Mouse (Mus musculus): ENCODE results near the gene Pde7b.

Gene Pde7b

DNA sequence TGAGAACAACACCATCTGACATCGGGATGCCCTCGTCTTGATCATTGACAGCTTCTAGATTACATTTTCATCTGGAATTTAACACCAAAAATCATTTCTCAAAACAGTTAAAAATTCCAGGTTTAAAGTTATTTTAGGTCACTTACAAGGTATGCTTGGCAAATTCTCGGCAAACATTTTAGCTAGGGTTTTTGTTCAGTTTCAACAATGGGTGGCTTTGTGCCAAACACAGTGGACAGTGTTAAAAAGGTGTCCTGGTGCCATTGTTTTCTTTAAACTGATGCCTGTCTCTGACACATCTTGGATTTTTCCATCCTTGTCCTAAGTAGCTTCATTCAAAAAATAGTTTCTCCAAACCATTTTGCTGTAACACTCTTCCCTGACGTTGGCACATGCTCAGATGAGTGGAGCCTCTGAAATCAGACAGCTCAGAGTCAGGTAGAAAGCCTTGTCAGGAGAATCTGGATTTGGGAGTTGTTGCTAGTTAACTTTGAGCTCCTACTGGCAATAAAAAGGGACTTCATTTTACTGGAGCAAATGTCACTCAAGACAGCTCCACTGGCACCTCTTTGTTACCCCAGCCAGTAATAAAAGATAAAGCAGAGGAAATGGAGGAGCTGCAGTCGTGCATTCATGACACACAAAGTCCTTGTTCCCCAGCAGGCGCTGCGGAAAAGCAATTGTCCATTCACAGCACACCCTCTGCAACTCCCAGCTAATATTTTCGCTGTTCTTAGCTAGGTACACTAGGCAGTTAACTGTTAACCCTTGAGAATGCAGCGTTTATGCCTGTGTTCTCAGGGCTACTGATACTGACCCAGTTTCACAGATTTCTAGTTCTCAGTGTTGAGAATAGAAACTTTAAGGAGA, 2.0 kb downstream of the Pde7b start:
- no peak for DNase-seq (ENCODE audit: low spot score)

DNA sequence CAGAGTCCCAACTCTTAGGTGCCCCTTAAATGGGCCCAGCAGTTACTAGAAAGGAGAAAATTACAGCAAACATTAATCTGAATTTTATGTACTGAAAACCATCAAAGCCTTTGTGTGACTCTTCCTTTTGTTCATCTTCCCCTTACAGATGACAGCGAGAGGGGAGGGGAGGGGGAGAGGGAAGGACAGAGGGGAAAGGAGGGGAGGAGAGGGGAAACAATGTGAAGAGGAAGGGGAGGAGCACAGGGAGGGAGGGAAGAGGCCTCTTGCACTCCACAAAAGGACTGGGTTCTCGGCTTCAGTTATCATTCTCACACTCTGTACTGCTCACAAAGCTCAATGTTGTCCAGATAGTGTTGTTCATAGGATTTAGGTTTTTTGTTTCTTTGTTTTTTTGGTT, 5.7 kb downstream of the Pde7b start:
- no peak for DNase-seq (ENCODE audit: low spot score)

DNA sequence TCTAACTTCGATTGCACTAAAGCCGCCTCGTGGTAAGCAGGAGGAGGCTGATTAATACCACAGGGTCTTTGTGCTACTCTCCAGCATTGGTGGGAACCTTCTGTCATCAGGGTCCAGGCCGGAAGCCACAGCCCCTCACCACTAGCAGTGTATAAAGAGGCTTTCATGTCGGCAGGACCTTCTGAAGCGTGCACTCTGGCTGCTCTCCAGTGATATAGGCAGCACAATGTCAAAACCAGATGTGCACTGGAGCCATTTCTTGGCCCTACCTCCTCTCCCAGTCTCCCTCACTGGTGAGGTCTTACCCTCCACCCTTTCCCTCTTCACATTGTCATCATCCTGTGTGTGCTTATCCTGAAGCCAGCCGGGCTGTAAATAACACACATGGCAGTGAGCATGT, 24.2 kb downstream of the Pde7b start:
- DNase-seq (ENCODE audit: low spot score): no peak

DNA sequence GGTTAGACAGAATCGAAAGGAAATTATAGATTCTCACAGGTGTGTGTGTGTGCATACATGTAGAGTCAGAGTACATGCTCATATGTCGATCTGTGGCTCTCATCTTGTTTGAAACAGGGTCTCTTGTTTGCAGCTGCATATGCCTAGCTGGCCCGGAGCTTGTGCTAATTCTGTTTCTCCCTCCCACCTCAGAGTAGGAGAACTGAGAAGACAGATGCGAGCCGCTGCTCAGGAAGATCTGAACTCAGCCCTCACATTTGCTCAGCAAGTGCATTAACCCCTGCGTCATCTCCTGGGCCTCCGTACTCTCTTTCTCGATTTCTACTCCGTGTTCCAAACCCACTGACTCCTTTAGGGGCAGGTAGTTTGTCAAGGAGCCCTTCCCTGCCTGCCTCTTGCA, 25.0 kb downstream of the Pde7b start:
- DNase-seq (ENCODE audit: low spot score): no peak

DNA sequence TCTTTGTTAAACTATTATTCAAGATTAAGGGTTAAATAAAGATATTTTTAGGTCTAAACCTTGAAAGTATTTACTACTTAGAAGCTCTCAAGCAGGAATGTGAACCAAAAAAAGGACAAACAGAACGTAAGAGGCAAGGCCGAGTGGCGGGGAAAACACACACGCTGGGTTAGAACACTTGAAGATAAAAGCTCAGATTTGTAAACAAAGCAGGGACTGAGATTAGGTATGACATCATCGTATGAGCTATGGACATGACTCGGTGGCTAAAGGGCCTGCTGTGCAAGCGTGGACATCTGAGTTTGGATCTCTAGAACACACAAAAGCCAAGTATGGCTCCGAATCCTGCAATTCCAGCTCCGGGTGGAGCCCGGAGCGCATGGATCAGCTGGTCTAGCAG, 29.2 kb downstream of the Pde7b start:
- peak; percentile 29 for DNase-seq (ENCODE audit: low spot score)

DNA sequence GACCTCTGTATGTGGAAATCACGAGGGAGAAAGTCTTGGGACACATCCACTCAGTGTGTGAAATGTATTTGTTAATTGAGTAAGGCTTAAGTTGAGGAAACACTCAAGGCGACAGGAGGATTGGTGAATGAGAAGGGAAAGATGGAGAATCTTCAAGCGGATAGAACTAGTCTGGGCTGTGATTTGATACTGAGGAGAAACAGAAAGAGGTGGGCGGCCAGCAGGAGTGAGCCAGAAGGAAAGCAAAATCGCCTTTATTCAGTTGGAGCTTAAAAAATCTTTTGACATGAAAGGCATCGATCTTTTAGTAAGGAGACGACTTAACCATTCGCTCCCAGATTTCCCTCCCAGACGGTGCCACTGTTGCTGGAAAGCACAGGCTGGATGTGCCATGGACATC, 34.9 kb downstream of the Pde7b start:
- no peak for DNase-seq (ENCODE audit: low spot score)

DNA sequence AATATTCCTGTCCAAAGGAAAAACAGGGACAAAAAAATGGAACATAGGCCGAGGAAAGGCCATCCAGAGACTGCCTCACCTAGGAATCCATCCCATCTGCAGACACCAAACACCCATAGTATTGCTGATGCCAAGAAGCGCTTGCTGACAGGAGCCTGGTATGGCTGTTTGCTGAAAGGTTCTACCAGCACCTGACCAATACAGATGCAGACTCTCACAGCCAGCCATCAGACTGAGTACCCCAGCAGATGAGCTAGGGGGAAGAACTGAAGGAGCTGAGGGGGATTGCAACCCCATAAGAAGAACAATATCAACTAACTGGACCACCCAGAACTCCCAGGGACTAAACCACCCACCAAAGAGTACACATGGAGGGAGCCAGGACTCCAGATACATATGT, 40.7 kb downstream of the Pde7b start:
- no peak for DNase-seq (ENCODE audit: low spot score)

DNA sequence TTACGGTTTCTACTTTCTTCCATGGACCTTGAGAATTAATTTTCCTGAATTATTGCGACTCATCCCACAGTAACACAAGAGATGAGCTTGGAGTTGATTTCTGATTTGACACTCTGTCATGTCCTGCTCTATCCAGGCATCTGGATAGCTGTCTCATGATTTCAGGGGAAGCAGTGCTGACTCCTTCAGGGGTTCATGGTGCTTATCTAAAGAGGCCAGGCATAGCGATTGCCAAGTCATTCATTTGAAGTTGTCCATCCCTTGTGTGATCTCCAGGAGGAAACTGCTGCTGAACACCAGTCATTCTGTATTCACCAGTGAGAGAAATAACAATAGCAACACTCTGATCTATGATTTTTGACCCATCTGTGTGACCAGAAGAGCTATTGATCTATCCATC, 43.9 kb downstream of the Pde7b start:
- no peak for DNase-seq (ENCODE audit: low spot score)

DNA sequence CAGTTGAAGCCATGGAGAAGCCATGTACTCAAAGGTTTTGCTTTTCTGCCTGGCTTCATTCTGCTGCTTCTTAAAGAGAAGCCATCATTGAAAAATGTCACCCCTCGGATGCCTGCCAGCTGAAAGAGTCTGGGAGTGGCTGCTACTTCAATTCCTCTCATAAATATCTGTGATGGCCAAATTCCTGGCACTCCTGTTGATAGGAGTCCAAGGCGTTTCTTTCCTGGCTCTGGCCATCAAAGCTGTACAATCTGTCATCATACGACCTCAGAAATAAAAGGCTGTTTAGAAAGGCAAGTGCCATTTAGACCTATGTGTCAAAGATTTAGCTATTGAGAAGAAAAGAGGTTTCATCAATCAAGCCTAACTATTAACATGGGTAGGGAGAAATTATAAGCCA, 49.6 kb downstream of the Pde7b start:
- DNase-seq (ENCODE audit: low spot score): no peak

DNA sequence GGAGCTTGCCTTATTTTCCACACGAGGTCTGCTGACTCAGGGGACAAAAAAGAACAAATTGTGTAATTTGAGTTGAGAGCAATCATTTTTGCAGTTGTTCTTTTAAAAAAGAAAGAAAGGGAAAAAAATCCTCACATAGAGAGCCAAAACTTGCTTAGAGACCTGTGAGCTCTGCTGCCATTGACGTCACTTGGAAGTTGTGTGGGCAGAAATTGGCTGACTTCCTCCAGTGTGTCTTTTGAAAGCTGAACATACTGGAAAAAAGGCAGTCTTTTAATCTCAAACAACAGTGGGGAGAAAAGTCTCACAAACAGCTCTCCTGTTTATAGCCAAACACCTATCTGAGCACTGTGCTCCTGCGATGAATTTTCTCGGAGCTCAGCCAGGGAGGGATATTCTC, 51.1 kb downstream of the Pde7b start:
- DNase-seq (ENCODE audit: low spot score): no peak

DNA sequence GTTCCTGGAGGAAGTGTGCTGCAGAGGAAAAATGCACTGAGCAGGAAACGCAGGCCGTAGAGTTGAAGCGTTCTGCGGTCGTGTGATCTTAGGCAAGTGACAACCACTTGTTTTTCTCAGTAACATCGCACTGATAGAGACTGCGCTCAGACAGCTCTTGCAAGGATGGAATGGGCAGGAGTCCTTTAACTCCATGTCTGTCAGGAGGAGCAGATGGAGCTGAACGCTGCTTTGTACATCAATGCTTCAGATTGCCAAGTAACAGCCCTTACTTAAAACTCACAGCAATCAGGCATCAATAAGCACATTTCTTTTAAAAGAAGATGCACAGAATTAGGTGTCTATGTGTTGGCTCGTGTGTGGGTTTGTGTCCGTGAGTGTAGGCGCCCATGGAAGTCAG, 52.3 kb downstream of the Pde7b start:
- no peak for DNase-seq (ENCODE audit: low spot score)

DNA sequence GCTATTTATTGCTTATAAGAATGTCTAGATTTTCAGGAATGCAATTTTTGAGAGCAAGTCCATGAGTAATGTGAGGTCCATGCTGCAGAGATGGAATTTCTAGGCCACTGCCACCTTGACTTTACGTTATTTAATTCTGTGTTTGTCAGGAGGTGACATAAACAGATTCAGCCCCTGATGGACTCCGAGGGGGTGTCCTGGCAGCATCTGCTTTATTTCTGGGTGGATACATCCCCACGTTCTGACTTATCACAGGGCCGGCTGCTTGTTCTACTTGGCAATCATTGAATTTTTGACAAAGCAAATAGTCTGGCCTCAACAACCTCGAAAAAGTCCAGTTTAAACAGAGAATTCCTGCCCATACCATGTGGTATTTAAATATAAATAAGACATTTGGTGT, 53.3 kb downstream of the Pde7b start:
- no peak for DNase-seq (ENCODE audit: low spot score)

DNA sequence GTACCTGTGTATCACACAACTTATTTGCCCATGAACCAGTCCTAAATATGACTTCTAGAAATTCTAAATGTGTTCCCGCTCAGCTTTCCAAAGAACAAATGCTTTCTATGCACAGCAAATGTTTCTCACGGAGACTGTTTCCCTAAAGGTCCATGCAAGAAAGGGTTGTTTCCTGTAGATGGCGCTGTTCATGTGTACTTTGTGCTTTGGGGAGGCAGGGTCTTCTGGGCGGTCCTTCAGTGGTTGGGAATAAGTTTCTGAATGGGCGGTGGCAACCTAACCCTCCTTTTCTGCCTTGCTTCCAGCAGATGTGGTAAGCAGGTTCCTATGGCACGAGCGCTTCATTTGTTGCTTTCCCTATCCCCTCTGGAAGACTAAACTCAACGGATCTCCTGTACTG, 54.3 kb downstream of the Pde7b start:
- no peak for DNase-seq (ENCODE audit: low spot score)

DNA sequence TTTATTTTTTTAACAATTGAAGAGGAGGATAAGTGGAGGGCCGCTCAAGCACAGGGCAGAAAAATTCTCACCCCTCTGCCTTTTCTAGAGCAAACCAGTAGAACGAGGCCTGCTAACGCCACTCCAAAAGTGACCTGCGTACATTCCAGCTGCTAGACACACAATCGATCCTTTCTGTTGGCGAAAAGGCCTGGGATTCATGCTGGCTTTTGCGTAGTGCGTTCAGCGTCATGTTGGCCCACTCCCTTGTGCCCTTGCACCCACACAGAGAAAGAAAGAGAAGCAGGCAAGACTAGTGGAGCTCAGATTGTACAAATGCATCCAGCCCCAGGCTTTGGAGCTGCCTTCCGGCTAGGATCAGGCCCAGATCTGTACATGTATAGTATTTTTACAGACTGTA, 55.4 kb downstream of the Pde7b start:
- no peak for DNase-seq (ENCODE audit: low spot score)

DNA sequence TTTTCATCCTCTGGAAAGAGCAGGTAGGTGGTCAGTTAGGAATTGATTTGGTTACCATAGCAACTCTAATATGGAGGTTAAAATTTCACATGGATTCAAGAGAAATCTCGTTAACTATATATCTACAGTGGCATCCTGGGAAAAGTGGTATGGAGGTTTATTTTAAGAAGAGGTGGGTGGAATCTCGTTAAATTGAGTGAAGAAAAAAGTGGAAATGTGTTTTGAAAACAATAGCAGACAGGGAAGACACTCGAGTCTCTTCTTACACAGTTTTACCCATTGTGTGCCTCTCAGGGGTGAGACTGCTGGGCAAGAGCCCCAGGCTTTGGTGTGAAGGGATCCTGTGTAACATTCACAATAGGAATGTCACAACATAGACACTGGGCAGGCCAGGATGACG, 56.3 kb downstream of the Pde7b start:
- no peak for DNase-seq (ENCODE audit: low spot score)

DNA sequence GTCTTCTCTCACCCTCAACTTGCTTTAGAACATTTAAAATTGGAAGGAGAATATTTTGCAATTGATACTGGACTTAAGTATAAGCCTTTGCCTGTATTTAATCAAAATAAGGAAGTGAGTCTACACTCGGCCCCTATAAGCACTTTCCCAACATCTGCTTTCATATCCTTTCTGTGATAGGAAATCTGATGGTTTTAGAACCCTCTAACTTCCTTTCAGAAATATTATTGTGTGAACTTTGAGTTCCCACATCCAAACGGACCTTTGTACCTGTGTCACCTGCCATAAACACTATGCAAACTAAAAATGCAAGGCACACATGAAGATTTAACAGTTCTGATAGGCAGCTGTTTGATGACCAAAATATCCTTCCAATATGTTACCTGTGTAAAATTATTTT, 58.2 kb downstream of the Pde7b start:
- DNase-seq (ENCODE audit: low spot score): no peak

DNA sequence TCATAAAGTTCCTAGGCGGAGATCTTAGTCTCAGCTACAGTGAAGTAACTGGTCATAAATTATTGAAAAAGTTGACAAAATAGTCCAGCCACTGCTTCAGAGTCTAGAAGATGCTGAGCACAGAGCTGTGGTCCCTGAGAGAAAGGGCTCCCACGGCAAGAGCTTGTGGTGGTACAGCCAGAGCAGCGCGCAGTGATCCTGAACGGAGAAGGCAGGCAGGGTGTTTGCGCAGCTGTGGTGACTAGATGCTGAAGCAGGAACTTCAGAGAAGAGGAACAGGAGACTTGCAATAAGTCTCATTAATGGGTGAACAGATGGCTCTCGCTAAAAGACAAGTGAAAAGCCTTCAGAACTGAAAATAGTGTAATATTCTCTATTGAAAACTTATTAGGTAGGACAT, 61.9 kb downstream of the Pde7b start:
- DNase-seq (ENCODE audit: low spot score): no peak

DNA sequence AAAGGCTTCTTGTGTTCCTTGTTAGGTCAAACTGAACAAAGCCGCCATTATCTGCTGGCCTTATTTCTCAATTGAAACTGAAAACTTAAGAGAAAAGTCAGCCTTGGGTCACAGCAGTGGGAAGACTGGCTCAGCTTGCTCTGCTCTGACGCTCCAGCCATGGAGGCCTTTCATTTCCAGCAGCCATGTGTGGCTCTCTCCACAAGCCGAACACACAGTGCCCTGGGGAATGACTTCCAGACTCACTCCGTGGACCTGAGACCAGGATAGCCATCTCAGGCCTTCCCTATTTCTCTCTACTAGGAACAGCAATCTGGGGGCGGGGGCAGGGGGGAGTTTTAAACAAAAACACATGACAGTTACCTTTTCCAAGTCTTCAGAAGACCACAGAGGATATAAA, 63.2 kb downstream of the Pde7b start:
- DNase-seq (ENCODE audit: low spot score): no peak

DNA sequence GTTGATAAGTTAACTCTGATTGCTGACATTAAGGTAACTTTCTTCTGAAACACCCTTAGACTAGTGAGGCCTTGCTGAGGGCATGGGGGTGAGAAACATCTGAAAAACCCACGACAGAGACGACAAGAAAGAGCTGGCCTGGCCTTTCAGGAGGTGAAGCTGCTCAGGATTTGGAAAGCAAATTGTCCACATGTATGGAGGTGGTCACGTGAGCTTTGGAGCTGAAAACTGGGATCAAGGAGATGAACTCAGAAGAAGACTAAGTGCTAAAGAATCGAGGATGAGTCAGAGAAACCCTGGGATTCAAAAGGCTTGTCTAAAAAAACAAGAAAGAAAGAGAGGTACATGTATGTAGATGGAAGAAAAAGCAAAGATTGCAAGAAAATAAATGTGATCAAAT, 65.2 kb downstream of the Pde7b start:
- no peak for DNase-seq (ENCODE audit: low spot score)

DNA sequence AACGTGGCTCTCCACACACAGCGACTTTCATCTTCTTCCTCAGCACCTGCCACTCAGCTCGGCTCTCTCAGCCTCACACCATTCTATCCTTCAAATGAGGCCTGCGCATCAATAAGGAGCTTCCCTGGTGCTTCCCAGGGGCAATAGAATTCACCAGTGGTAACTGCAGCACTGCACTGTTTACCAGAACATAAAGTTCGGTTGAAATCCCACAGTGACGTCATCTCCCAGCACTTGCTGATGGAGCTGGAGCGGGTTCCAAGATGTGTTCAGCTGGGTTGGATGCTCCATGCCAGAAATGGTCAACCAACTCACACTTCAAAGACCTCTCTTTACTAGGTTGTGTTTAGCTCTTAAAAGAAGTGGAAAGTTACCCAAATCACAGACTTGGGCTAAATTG, 65.6 kb downstream of the Pde7b start:
- no peak for DNase-seq (ENCODE audit: low spot score)

DNA sequence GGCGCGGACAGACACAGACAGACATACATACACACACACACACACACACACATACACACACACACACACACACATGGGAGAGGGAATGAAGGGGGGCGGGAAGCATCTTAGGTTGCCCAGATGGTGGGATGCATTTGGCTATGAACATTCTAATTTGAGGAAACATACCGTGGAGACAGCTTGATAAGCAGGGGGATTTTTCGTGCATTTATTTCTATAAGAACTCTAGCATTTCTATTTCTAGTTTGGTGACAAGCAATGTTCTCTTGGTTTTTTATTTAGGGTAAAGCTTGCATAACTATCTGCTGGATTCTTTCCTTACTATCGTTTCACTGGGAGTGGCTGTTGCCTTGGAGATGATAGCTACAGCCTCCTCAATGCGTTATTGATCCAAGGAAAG, 66.2 kb downstream of the Pde7b start:
- DNase-seq (ENCODE audit: low spot score): no peak

DNA sequence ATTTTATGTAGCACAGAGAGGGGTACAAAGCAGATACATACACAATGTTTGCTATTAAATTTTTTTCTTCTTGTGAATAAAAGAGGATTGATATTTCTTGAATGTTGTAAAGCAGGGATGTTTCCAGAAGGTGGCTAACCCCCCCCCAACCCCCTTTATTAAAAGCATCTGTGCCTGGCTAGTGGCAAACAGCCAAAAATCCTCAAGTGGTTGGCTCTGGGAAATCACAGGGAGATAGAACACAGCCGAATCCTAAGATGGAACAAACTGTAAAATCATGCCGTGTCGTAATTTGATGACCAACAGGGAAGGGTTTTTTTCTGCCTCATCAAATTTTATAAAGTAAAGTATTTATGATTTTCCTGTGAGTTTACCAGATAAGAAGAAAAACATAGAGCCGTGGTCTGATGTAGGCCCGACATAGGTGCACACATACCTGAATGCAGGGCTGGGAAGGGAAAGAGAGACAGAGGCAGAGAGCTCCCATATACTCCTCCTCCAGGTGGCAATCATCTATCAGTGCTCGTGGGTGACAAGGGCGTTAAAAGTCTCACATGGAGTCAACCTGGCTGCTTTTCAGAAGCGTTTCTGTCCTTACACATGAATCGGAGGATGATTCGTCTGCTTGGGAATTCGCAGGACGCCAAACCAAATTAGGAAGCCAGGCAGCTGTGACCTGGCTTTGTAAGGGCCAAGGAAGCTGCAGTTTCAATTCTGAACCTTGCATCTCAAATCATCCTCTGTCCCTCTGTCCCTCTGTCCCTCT, 67.4 kb downstream of the Pde7b start:
- DNase-seq (ENCODE audit: low spot score): no peak

DNA sequence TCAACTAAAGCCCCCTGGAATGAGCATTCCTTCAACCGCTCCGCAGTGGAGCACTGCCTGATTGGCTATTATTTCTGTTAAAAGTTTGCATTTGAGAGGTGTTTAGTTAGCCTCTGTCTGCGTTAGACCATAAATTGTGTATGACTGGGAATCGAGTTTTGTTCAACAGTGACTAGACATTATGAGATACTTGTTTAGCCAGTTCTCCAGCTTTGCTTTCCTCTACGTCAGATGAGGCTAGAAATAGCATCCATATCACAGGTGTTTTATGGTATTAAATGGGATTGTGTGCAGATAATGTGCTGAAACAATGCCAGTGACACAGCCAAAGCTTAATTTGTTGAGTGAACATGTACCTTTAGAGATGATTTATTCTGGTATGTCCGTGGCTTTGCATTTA, 70.3 kb downstream of the Pde7b start:
- DNase-seq (ENCODE audit: low spot score): no peak

DNA sequence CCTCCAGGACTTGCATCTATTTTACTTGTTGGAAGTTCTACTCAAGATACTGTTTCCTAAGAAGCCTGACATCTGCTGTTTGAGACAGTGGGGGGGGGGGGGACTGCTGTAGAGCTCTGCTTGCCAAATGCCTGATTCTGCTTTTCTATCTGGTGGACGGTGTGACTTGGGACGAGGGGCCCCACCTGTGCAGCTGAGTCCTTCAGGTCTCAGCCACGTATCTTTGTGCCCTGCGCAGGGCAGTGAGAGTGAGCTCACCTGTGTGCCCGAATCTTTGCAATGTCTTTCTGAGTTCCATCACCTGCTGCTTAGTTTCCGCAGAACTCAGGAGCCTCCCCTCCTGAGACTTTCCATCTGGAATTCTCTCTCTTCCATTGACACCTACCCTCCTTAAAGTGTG, 70.7 kb downstream of the Pde7b start:
- DNase-seq (ENCODE audit: low spot score): no peak

Data from ovary, postnatal 36 days (tissue).